Mouse (Mus musculus) stomach, postnatal 0 days (tissue): Measurements from ENCODE around the gene Olfr566. TPM values are rescaled to one million over a fixed set of nuclear protein-coding genes. Genes with fewer than 3 reads are reported as not detected.

Experiments
- ATAC-seq: fragments of 200-750 bp; cut with Nextera tagmentation; 2 replicates; pipeline ENCODE4 v1.8.0; 2017; ENCODE audit not compliant: low FRiP score, low TSS enrichment
- DNase-seq: peaks from one replicate; pipeline ENCODE4 v3.0.0-alpha.2; 2016; ENCODE audit warnings: low spot score
- H3K27ac ChIP-seq: fragments of 300-500 bp; sonication (generic); replicated peaks from 2 replicates; pipeline ENCODE4 v1.5.1; 2014; ENCODE audit warnings: mild to moderate bottlenecking, control low read depth
- H3K27me3 ChIP-seq: fragments of 300-500 bp; sonication (generic); 2 replicates; pipeline ENCODE4 v1.6.1; 2014; ENCODE audit warnings: low read length; ENCODE audit not compliant: control insufficient read depth, insufficient read depth
- H3K36me3 ChIP-seq: fragments of 300-500 bp; sonication (generic); 2 replicates; pipeline ENCODE4 v1.6.1; 2014; ENCODE audit warnings: low read length, mixed read lengths; ENCODE audit not compliant: control insufficient read depth, insufficient read depth
- H3K4me1 ChIP-seq: fragments of 300-500 bp; sonication (generic); replicated peaks from 2 replicates; pipeline ENCODE4 v1.6.1; 2014; ENCODE audit warnings: antibody characterized with exemption; ENCODE audit not compliant: control insufficient read depth, insufficient read depth
- H3K4me2 ChIP-seq: fragments of 300-500 bp; sonication (generic); replicated peaks from 2 replicates; pipeline ENCODE4 v1.6.1; 2014; ENCODE audit warnings: low read depth, mild to moderate bottlenecking, control low read depth, moderate library complexity
- H3K4me3 ChIP-seq: fragments of 300-500 bp; sonication (generic); 2 replicates; pipeline ENCODE4 v1.5.1; 2014; ENCODE audit warnings: low read depth, low read length, control low read depth
- H3K9ac ChIP-seq: fragments of 300-500 bp; sonication (generic); 2 replicates; pipeline ENCODE4 v1.6.1; 2014; ENCODE audit warnings: mild to moderate bottlenecking, low read length, control low read depth, mixed read lengths
- H3K9me3 ChIP-seq: fragments of 300-500 bp; sonication (generic); 2 replicates; pipeline ENCODE4 v1.6.1; 2016; ENCODE audit warnings: low read length; ENCODE audit not compliant: control insufficient read depth
- CTCF ChIP-seq: IDR thresholded peaks from 2 replicates; pipeline ENCODE4 v1.5.1; 2016; ENCODE audit warnings: antibody characterized with exemption, low read depth, mild to moderate bottlenecking, moderate library complexity
- EP300 ChIP-seq: optimal IDR thresholded peaks from 2 replicates; pipeline ENCODE3; 2016; ENCODE audit warnings: antibody characterized with exemption
- WGBS: fragments of 180-500 bp; shearing (Covaris S2); extraction: QIAGEN DNeasy Blood & Tissue Kit; methylation state at CpG from one replicate; pipeline ENCODE4 v1.1.7; 2014; 5-methylcytosine and 5-hydroxymethylcytosine counted together
- polyA plus RNA-seq: library from polyadenylated mRNA; unstranded; fragments of >200 nt; fragmentation: Nextera tagmentation; extraction: Ambion mirVana; gene quantifications from 2 replicates; pipeline ENCODE4 v1.2.1, GENCODE M21; 2015

Olfr566 gene
- not detected in 2 replicates for polyA plus RNA-seq

DNA sequence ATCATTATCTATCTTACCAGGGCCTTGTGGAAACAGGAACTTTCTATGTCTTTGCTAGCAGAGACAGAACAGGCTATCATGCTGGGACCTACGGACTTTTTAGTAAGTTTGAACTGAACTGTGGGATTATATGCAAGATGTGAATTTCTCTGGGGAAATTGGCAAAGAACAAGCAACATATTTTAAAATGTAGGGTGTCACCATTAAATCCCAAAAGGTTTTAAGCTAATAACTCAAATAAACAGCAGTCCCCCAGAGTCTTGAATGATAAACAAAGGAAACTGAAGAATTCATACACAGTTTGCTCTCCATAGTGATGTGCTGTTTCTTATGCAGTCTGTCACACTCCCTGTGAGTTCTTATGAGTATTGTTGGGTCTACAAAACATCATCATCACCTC is at the start of gene Olfr566:
TSS of gene Olfr566 (minus strand) at position 101 of the 400 bp plus-strand sequence.
- TF ChIP-seq EP300 (no peak), CTCF (no peak)
- H3K9ac ChIP-seq, result no peak within 1 kb of the TSS
- 59% methylated on average over 1 of the region's 1 CpGs for WGBS

DNA sequence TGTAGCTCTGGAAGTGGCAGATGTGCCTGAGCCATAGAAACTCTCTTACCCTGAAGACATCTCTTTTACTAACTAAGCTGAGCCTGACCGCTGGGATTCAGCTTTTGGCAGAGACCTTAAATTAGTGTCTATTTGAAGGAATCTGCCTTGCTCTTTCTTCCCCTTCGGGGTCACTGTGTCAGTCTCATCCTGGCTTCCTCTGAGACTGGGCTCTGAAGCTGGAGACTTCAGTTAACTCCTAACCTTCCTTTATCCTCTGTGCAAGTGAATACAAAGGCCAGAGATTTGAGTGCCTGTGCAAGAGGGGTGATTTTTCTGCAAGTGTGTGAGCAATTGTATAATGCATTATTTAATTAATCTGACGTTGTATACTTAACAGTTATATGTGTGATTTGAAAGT is 32.2 kb upstream of the Olfr566 start, which contains the start of gene Olfr569:
TSS of gene Olfr569 (minus strand) at position 101 of the 400 bp plus-strand sequence.
- H3K9ac ChIP-seq, result no peak within 1 kb of the TSS
- H3K4me1 ChIP-seq, result no peaks in the 10 kb centered on the region
- H3K4me3 ChIP-seq, result no peak within 1 kb of the TSS
- DNase-seq, result no peak
- TF ChIP-seq EP300 (no peak), CTCF (no peak)
- H3K36me3 ChIP-seq, result no peaks in the 10 kb centered on the region
- H3K27ac ChIP-seq, result no peak within 1 kb of the TSS
- no peaks in the 10 kb centered on the region for H3K9me3 ChIP-seq
- no peaks in the 10 kb centered on the region for H3K27me3 ChIP-seq
- no peak within 1 kb of the TSS for H3K4me2 ChIP-seq
- WGBS, result 69% methylated on average over 3 of the region's 3 CpGs
- ATAC-seq, result no peak

More for the DNA sequence above, at the start of gene Olfr566:
- Histone ChIP-seq H3K36me3 (no peaks in the 10 kb centered on the region), H3K4me3 (no peak within 1 kb of the TSS), H3K4me2 (no peak within 1 kb of the TSS), H3K4me1 (no peaks in the 10 kb centered on the region), H3K27me3 (no peaks in the 10 kb centered on the region), H3K9me3 (no peaks in the 10 kb centered on the region), H3K27ac (no peak within 1 kb of the TSS)
- DNase-seq (no peak), ATAC-seq (no peak)

DNA sequence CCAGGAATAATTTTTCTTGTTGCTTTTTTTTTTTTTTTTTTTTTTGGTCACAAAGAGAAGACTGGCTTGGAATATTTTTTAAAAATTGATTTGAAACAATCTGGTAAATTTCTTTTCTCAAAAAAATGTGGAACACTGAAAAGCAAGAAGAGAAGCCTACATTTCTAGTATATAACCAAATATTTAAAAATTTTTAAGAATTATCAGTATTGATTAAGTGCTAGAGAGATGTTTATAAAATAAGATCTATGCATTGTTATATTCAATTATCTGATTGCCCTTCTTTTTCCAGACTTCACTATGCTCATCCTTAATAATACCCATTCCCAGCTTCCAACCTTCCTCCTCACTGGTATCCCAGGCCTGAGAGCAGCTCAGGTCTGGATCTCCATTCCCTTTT is 18.3 kb upstream of the Olfr566 start, which contains the start of gene Olfr568:
TSS of gene Olfr568 (plus strand) at position 301 of the 400 bp plus-strand sequence.
- H3K9me3 ChIP-seq, result no peaks in the 10 kb centered on the region
- H3K27ac ChIP-seq, result no peak within 1 kb of the TSS
- no peaks in the 10 kb centered on the region for H3K36me3 ChIP-seq
- H3K9ac ChIP-seq, result no peak within 1 kb of the TSS
- no peaks in the 10 kb centered on the region for H3K27me3 ChIP-seq
- H3K4me2 ChIP-seq, result no peak within 1 kb of the TSS
- no peak for DNase-seq
- ATAC-seq, result no peak
- no peak for TF ChIP-seq CTCF
- no peak for TF ChIP-seq EP300
- H3K4me3 ChIP-seq, result no peak within 1 kb of the TSS
- no peaks in the 10 kb centered on the region for H3K4me1 ChIP-seq

DNA sequence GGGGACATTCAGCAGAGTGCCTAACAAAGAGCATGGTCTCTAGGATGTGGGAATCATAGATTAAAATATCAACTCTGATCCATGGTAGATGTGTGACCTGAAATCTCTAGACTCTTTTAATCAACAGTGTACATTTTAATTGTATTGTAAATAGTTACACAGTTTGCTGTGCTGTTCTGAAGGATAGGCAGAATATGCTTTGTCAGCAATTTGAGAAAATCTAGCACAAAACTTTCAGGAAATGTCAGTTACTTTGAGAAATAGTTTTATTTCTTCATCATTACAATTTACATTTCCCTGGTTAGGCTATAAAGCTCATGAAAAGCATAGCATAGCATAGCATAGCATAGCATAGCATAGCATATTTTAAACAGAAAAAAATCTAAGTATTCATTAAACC is 2.8 kb downstream of the Olfr566 start:
- Histone ChIP-seq H3K27ac (no peak overlapping the region), H3K4me1 (no peaks in the 10 kb centered on the region), H3K9ac (no peak overlapping the region), H3K9me3 (no peaks in the 10 kb centered on the region), H3K4me3 (no peak overlapping the region), H3K27me3 (no peaks in the 10 kb centered on the region), H3K36me3 (no peaks in the 10 kb centered on the region), H3K4me2 (no peak overlapping the region)
- TF ChIP-seq CTCF, result no peak
- no peak for TF ChIP-seq EP300
- ATAC-seq, result no peak
- DNase-seq, result no peak

Other genes with a start within 250 kb of the Olfr566 start
- not detected in 2 replicates for gene Olfr553, start 240.5 kb downstream of the Olfr566 start, polyA plus RNA-seq
- gene Olfr554, start 220.3 kb downstream of the Olfr566 start, polyA plus RNA-seq, result not detected in 2 replicates
- gene Olfr555, start 199.9 kb downstream of the Olfr566 start, polyA plus RNA-seq, result not detected in 2 replicates
- not detected in 2 replicates for gene Olfr556, start 193.9 kb downstream of the Olfr566 start, polyA plus RNA-seq
- gene Trim68, start 171.4 kb downstream of the Olfr566 start, polyA plus RNA-seq, result 9.6 and 9.7 TPM in 2 replicates
- gene Olfr557, start 162.9 kb downstream of the Olfr566 start, polyA plus RNA-seq, result not detected in 2 replicates
- gene Olfr558, start 156.6 kb downstream of the Olfr566 start, polyA plus RNA-seq, result 0.27 and 0.40 TPM in 2 replicates
- not detected in 2 replicates for gene Olfr33, start 139.7 kb downstream of the Olfr566 start, polyA plus RNA-seq
- gene Olfr559, start 131.3 kb downstream of the Olfr566 start, polyA plus RNA-seq, result not detected in 2 replicates
- gene Olfr560, start 99.4 kb downstream of the Olfr566 start, polyA plus RNA-seq, result not detected in 2 replicates
- gene Olfr78, start 99.3 kb downstream of the Olfr566 start, polyA plus RNA-seq, result 0.32 and 0.35 TPM in 2 replicates
- gene Olfr561, start 87.5 kb downstream of the Olfr566 start, polyA plus RNA-seq, result not detected in 2 replicates
- gene Olfr564, start 55.3 kb downstream of the Olfr566 start, polyA plus RNA-seq, result not detected in 2 replicates
- gene Olfr568, start 18.4 kb upstream of the Olfr566 start, polyA plus RNA-seq, result not detected in 2 replicates
- not detected in 2 replicates for gene Olfr569, start 32.1 kb upstream of the Olfr566 start, polyA plus RNA-seq
- gene Olfr570, start 35.8 kb upstream of the Olfr566 start, polyA plus RNA-seq, result not detected in 2 replicates
- not detected in 2 replicates for gene Olfr571, start 58.8 kb upstream of the Olfr566 start, polyA plus RNA-seq
- not detected in 2 replicates for gene Olfr572, start 65.6 kb upstream of the Olfr566 start, polyA plus RNA-seq
- gene Olfr573-ps1, start 83.8 kb upstream of the Olfr566 start, polyA plus RNA-seq, result not detected in 2 replicates
- gene Olfr574, start 89.7 kb upstream of the Olfr566 start, polyA plus RNA-seq, result not detected in 2 replicates
- gene Olfr575, start 100.0 kb upstream of the Olfr566 start, polyA plus RNA-seq, result not detected in 2 replicates
- gene Olfr576, start 103.9 kb upstream of the Olfr566 start, polyA plus RNA-seq, result not detected in 2 replicates
- not detected in 2 replicates for gene Olfr577, start 117.2 kb upstream of the Olfr566 start, polyA plus RNA-seq
- gene Olfr578, start 130.6 kb upstream of the Olfr566 start, polyA plus RNA-seq, result not detected in 2 replicates
- not detected in 2 replicates for gene Olfr582, start 179.3 kb upstream of the Olfr566 start, polyA plus RNA-seq
- not detected in 2 replicates for gene Olfr583, start 192.5 kb upstream of the Olfr566 start, polyA plus RNA-seq
- gene Olfr584, start 223.1 kb upstream of the Olfr566 start, polyA plus RNA-seq, result not detected in 2 replicates
- not detected in 2 replicates for gene Olfr585, start 239.0 kb upstream of the Olfr566 start, polyA plus RNA-seq